Mouse (Mus musculus) brown adipose tissue, adult 24 weeks (tissue): ENCODE measurements around the gene Gm37419. TPM values are rescaled to one million over a fixed set of nuclear protein-coding genes. Genes with fewer than 3 reads are reported as not detected.

ENCODE experiments used
- H3K27ac ChIP-seq: fragments of 200-500 bp; replicated peaks from 2 replicates; pipeline ENCODE4 v1.5.1; 2012; ENCODE audit warnings: low read depth, mild to moderate bottlenecking, low read length
- H3K4me1 ChIP-seq: fragments of 200-500 bp; 2 replicates; pipeline ENCODE4 v1.6.1; 2012; ENCODE audit warnings: low read length, mixed read lengths; ENCODE audit not compliant: control insufficient read depth, insufficient read depth, insufficient read length
- H3K4me3 ChIP-seq: fragments of 200-500 bp; 2 replicates; pipeline ENCODE4 v1.5.1; 2012; ENCODE audit warnings: low read depth, mild to moderate bottlenecking, low read length, moderate library complexity; ENCODE audit not compliant: insufficient read depth
- polyA plus RNA-seq: library from polyadenylated mRNA; stranded (reverse); fragments of >200 nt; gene quantifications from 2 replicates; pipeline ENCODE4 v1.2.4, GENCODE M21; 2012; ENCODE audit not compliant: missing spikeins, insufficient read depth, insufficient read length

Gm37419 gene
- not detected in 2 replicates for polyA plus RNA-seq

DNA sequence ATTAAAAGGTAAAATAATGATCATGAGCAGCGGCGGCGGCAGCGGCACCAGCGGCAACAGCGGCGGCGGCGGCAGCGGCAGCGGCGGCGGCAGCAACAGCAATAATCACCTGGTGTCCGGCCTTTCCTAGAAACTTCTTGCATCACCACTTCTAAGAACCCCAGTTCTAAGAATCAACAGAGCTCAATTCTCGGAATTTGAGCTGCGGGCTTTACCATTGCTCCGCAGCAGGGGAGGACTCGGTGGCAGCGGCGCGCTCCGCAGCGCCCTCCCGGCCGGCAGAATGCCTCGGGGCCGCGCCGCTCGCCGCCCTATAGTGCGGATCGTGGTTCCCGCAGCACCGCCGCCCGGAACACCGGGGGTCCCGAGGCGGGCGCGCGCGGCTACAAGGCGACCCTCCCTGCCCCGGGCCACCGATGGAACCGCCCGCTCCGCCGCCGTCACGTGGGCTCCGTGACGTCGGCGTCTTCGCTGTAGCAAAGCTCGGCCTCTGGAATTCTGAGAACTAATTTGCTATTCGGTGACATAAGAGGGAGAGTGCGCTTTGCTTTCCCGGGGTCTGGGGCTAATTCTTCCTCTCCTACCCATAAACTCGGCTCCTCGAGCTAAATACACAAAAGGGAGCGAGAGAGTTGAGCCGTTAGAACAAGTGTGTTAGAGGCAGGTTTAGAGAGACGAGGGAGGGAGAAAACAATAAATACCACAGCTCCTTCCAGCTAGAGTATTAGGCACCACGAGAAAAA lies at the start of gene Gm37419, which contains the start of gene Bcl6:
Gene Gm37419 (plus strand): TSS at position 17 of the 743 bp plus-strand sequence.
Gene Bcl6 (minus strand): TSS at position 387 of the 743 bp plus-strand sequence.
- Histone ChIP-seq H3K4me3 (peak within 1 kb of the TSS; percentile 84), H3K27ac (peak within 1 kb of the TSS; percentile 99)

GRCm38 (mm10) chr16:23944801-23945200 lies 43.5 kb upstream of the Gm37419 start:
- no peaks in the 10 kb centered on the region for H3K4me1 ChIP-seq
- no peak overlapping the region for H3K27ac ChIP-seq
- no peak overlapping the region for H3K4me3 ChIP-seq

More for the DNA sequence above, at the start of gene Gm37419, which contains the start of gene Bcl6:
- peaks cover 5% of the 10 kb centered on the region; the same call in 1 of the 2 replicates for H3K4me1 ChIP-seq

DNA sequence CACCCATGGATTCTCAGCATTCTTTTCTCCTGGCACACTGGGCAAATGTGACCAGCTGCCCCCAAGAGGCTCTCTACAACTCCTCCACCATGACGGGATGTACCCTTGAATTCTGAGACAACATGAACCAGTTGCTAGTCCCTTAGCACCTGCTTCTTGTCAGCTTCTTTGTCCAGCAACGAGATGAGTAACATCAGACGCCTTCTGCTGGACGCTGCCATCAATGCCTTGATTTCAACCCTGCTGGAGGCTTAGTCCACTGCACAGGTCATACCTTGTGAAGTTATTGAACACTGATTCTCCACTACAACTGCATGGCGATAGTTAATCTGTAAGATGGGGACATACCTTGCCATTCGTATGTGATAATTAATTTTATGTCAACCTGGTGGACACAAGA lies 40.6 kb upstream of the Gm37419 start:
- Histone ChIP-seq H3K4me1 (no peaks in the 10 kb centered on the region), H3K4me3 (no peak overlapping the region), H3K27ac (no peak overlapping the region)

DNA sequence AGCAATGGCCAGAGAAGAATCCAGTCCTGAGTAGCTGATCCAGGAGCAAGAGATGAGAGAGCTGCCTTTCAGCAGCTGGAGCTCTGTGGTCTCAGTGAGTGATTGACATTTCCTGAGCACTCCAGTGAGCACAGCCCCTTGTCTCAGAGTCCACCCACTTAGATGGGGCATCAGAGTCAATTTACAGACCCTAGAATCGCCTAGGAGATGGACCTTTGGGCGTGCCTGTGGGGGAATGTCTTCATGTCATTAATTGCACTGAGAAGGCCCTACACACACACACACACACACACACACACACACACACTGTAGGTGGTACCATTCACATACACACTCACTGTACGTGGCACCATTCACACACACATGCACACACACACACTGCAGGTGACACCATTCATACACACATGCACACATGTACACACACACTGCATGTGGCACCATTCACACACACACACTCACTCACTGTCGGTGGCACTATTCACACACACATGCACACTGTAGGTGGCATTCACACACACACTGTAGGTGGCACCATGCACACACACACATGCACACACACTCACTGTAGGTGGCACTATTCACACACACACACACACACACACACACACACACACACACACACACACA lies 36.1 kb upstream of the Gm37419 start:
- no peak overlapping the region for H3K4me3 ChIP-seq
- no peak overlapping the region for H3K27ac ChIP-seq
- no peaks in the 10 kb centered on the region for H3K4me1 ChIP-seq

GRCm38 (mm10) chr16:23953189-23953958 lies 34.9 kb upstream of the Gm37419 start:
- Histone ChIP-seq H3K4me3 (no peak overlapping the region), H3K4me1 (no peaks in the 10 kb centered on the region), H3K27ac (no peak overlapping the region)

DNA sequence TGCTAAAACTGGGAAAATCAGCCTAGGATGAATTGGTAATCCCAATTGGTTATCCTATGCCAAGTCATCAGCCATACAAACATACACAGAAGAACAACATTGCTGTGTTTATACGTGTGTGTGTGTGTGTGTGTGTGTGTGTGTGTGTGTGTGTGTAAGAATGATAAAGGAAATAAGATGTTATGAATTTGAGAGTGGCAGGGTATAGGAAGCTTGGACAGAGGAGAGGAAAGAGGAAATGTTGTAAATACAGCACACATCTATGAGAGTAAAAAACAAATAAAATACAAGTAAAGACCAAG lies 34.4 kb upstream of the Gm37419 start:
- Histone ChIP-seq H3K4me1 (no peaks in the 10 kb centered on the region), H3K27ac (no peak overlapping the region), H3K4me3 (no peak overlapping the region)

DNA sequence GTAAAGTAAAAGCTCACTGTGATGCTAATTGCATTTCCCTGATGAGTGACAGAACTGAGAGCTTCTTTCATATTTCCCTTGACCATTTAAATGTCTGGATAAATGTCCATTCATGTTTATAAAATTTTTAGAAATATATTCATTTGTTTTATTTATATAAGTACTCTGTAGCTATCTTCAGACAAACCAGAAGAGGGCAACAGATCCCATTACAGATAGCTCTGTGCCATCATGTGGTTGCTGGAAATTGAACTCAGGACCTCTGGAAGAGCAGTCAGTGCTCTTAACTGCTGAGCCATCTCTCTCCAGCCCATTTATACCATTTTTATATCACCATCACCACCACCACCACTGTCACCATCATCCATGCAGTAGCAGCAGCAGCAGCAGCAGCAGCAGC lies 29.3 kb upstream of the Gm37419 start:
- H3K4me3 ChIP-seq = no peak overlapping the region
- H3K27ac ChIP-seq = no peak overlapping the region
- H3K4me1 ChIP-seq = no peaks in the 10 kb centered on the region

DNA sequence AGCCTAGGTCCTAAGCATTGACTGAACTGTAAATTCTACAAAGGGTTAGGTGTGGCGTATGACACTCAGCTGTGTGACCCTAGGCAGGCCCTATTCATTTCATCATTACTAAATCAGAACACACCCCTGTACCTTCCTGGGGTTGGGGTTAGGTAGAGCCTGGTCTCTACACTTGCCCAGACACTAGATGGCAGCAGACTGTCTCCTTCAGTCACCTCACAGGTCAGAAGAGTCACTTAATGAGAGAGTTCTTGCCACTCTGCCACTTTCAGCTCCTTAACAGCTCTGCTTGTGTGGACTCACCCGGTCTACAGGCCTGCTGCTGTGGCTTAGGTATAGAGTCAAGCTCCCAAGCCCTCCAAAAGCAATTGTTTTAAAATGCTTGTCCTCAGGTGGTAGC lies 25.9 kb upstream of the Gm37419 start:
- H3K4me3 ChIP-seq = no peak overlapping the region
- H3K27ac ChIP-seq = no peak overlapping the region
- H3K4me1 ChIP-seq = peaks cover 3% of the 10 kb centered on the region; the same call in 1 of the 2 replicates

DNA sequence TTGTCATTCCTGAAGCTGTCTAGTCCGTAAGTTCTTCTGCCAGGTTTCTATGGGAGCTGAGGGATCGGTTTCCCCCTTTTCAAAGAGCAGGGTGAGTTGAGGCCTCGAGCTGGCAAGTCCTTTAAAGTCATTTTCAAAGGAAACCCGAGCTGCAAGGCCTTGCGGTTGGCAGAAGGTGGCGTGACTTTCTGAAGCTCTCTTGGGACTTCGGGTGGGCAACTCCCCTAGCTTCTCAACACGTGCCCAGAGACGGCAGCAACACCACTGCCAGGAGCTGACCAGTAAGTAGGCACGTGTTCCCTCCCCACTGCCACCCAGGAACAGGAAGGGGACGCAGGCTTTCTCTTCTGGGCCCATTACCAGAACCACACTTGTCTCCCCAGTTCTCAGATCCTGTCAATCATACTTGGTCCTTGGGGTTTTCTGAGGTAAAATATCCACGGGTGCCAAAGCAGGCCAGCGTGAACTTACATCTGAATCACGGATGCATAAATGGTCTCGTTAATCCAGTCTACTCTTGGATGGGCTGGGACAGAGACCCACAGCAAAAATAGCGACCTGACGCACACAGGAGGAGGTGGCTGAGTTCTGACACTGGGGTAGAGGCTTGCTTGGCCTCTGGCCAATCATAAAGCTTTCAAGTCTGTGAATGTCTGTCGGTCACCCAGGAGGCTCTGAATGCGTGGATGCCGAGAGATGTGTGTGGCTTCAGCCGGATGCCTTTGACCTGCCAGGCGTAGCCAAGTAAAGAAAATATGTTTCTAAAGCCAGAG lies 24.2 kb upstream of the Gm37419 start:
- peaks cover 3% of the 10 kb centered on the region; the same call in 1 of the 2 replicates for H3K4me1 ChIP-seq
- no peak overlapping the region for H3K4me3 ChIP-seq
- H3K27ac ChIP-seq = 0 out of 2 replicates have a peak overlapping the region, but pooled peaks have one; percentile 41

DNA sequence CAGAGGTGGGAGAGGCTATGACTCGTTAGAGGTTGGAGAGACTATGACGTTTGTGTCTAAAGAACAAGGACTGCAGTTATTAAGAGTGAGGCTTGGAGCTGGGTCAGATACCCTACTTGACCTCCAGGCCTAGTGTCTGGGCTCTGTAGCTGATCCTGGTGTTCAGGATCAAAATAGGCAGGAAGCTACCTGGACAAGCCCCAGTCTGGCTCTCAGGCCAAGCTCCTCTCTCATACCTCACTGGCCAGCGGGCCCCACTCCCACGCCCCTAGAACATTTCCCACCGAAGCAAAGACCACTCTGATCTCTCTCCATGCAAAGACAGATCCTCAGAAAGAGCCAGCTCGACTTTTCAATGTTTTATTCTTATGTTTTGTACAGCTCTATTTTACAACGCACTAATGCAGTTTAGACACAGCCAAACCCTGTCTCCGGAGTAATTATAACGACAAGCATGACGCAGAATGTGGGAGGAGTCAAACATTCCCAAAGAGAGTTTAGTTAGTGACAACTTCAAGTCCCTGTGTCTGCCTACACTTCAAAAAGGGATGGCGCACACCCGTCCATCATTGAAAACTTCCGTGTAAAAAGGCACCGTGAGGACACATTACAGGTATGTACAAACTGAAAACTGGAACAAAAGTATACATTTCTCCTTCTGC lies 23.4 kb upstream of the Gm37419 start:
- peaks cover 3% of the 10 kb centered on the region; the same call in 1 of the 2 replicates for H3K4me1 ChIP-seq
- peak overlapping the region; percentile 41; the same call in 1 of the 2 replicates for H3K27ac ChIP-seq
- H3K4me3 ChIP-seq = no peak overlapping the region

DNA sequence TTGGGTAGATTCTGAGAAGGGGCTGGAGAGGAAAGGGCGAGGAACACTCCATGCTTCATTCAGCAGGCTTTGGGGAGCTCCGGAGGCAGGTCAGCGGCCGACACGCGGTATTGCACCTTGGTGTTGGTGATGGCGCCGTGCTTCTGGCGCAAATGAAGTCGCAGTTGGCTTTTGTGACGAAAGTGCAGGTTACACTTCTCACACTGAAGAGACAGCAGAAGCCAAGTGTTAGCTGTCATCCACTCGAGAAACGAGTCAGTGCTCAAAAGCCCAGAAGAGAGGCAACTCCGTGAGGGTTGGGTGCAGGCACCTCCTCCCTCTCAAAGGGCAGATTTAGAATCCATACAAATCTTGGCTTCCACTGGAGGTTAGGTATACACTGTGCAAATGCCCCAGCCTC lies 22.2 kb upstream of the Gm37419 start:
- Histone ChIP-seq H3K4me3 (no peak overlapping the region), H3K27ac (no peak overlapping the region), H3K4me1 (peaks cover 3% of the 10 kb centered on the region; the same call in 1 of the 2 replicates)

GRCm38 (mm10) chr16:23967301-23967700 lies 21.0 kb upstream of the Gm37419 start:
- H3K4me1 ChIP-seq = peaks cover 3% of the 10 kb centered on the region; the same call in 1 of the 2 replicates
- no peak overlapping the region for H3K27ac ChIP-seq
- H3K4me3 ChIP-seq = no peak overlapping the region

- H3K27ac ChIP-seq = no peak overlapping the region
- peaks cover 3% of the 10 kb centered on the region; the same call in 1 of the 2 replicates for H3K4me1 ChIP-seq
- H3K4me3 ChIP-seq = no peak overlapping the region
These were observed 19.4 kb upstream of the Gm37419 start for GRCm38 (mm10) chr16:23968888-23969287.

DNA sequence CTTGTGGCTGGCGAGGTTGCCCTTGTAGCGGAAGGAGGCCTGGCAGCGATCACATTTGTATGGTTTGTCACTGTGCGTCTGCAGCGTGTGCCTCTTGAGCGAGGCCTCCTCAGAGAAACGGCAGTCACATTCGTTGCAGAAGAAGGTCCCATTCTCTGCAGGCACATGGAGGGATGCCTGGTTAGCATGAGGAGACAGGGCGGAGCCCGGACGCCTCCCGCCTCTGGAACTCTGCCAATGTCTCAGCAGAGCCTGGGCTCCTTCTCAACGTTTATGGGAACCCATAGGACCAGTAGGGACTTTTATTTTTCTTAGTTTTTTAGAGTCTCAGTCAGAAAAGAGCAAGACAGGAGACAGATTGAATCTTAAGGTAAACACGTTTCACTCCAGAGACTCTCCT lies 18.4 kb upstream of the Gm37419 start:
- Histone ChIP-seq H3K27ac (no peak overlapping the region), H3K4me3 (no peak overlapping the region), H3K4me1 (peaks cover under 1% of the 10 kb centered on the region; the same call in 1 of the 2 replicates)
